Mouse (Mus musculus) erythroblast, adult 5-6 weeks (primary cell): ENCODE data around the gene Slc43a3. TPM values are rescaled to one million over a fixed set of nuclear protein-coding genes. Genes with fewer than 3 reads are reported as not detected.

Source experiments
- ATAC-seq: replicated peaks from 2 replicates; pipeline ENCODE4 v1.8.0; 2016; ENCODE audit warnings: moderate number of reproducible peaks, mild to moderate bottlenecking, moderate TSS enrichment, inconsistent platforms; ENCODE audit not compliant: poor library complexity, low FRiP score, severe bottlenecking
- total RNA-seq, 2 experiments: library from RNA; stranded (forward) in 1 of 2; stranded (reverse) in 1 of 2; fragments of 150-400 nt in 1 of 2; fragments of 200-764, 138-1000 nt in 1 of 2; gene quantifications; 2 replicates each; pipeline versions ENCODE4 v1.2.3 to v1.2.4; 2015 to 2017; ENCODE audit warnings: low replicate concordance in 2 of 2

Gene Slc43a3
- total RNA-seq, 2 experiments from 2014 or later = 227 to 247 TPM

GRCm38 (mm10) chr2:84964111-84964801 lies 27.9 kb downstream of the Slc43a3 start:
- ATAC-seq = no peak

GRCm38 (mm10) chr2:84967318-84967991 lies 31.1 kb downstream of the Slc43a3 start:
- no peak for ATAC-seq

GRCm38 (mm10) chr2:84975580-84975979 lies 39.2 kb downstream of the Slc43a3 start:
- no peak for ATAC-seq

DNA sequence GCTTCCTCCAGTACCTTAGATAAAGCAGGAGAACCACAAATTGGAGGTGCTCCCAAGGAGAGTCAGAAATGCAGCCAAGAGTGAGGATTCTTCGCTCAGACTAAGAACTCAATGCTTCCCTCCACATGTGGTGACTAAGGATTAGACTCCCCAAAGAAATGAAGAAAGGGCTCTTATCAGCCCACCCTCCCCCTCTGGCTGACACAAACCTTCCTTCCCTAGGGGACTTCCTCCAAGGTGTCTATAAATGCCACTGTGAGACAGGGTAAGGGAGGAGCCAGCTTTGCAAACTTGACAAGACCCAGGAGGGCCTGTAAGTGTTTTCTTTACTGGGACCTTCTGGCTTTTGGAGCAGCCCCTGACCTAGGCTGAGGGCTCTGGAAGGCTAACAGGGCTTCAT lies 43.8 kb downstream of the Slc43a3 start, which contains the start of gene Prg2:
Prg2 (plus strand) TSS at position 274 of the 400 bp plus-strand sequence.
- ATAC-seq = no peak

DNA sequence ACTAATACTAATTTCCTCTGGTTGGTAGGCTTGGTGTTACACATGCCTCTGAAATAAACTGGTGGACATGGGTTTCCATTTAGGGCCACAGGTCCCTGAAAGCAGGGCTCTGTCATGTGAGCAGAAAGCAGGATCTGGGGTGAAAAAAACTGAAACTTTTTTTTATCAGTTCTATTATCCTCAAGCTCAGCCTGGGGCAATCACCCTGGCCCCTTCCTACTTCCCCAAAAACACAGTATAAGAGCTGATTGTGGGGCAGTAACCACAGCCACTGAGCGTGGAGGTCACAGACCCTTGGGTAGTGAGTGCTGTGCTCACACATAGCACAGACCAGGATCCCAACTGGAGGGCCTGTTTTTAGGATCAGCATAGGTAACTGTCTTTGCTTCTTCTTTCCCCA lies 51.6 kb downstream of the Slc43a3 start, which contains the start of gene Prg3:
Prg3 (plus strand) TSS at position 286 of the 400 bp plus-strand sequence.
- ATAC-seq = no peak

GRCm38 (mm10) chr2:84996376-84996775 lies 60.0 kb downstream of the Slc43a3 start:
- no peak for ATAC-seq

- ATAC-seq = no peak
These were observed 63.3 kb downstream of the Slc43a3 start for GRCm38 (mm10) chr2:84999486-85000181.

DNA sequence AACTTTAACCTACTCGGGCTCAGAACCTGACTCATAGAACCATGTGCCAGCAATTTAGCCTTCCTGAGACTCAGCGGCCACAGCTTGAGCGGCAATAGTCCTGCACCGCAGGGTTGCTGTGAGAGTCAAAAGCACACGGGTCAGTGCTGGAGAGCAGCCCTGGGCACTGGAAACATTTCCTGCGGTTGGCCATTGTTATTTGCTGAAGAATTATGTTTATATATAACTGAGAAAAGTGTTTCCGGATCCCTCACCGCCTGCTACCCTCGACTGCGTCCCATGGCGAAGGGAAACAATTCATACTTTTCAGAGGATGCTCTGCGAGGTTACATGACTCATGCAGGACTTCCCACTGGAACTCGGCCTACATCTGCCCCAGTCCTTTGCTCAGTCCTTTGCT lies 65.1 kb downstream of the Slc43a3 start:
- ATAC-seq = no peak

- no peak for ATAC-seq
These were observed 66.2 kb downstream of the Slc43a3 start for GRCm38 (mm10) chr2:85002575-85002974.

GRCm38 (mm10) chr2:85004341-85004740 lies 68.0 kb downstream of the Slc43a3 start:
- ATAC-seq = no peak

DNA sequence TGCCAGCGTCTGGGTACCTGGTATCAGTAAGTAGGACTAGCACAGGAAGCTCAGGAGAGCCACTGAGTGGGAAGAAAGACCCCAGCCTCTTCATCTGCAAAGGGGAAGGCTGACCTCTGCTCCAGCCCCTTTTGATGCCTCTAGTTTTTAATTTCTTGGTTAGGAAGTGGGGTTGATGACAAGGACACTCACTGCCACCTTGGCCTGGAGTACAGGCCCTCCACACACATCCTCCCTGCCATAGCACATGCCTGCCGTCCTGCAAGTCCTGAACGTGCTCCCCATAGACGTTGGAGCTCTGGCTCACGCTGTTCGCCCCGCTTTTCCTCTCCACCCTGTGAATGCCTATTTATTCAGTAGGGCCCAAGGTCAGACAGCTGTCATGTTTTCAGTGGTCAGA lies 70.2 kb downstream of the Slc43a3 start:
- no peak for ATAC-seq

DNA sequence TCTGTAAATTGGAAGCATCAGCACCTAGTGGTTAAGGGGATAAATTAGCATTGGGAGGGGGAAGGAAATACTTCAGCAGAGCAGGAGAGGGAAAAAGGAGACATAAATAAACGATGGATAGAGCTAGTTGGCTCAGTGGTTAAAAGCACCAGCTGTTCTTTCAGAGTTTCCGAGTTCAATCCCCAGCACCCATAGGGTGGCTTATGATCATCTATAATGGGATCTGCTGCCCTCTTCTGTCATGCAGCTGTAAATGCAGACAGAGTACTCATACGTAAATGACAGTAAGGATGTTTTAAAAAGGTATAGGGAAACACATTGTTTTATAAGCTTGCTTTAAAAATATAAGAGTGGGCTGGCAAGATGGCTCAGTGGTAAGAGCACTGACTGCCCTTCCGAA lies 71.3 kb downstream of the Slc43a3 start:
- peak; percentile 49; the same call in 1 of the 2 replicates for ATAC-seq

Other genes with a start within 250 kb of the Slc43a3 start
- gene Zdhhc5, start 221.4 kb upstream of the Slc43a3 start, total RNA-seq (2015; ENCODE audit: low replicate concordance) = 28.4 and 29.2 TPM in 2 replicates
- gene Zdhhc5, start 221.4 kb upstream of the Slc43a3 start, total RNA-seq (2017; ENCODE audit: low replicate concordance) = 39.8 and 41.3 TPM in 2 replicates
- 53.6 and 64.6 TPM in 2 replicates for gene Clp1, start 209.2 kb upstream of the Slc43a3 start, total RNA-seq (2015; ENCODE audit: low replicate concordance)
- 46.7 and 70.3 TPM in 2 replicates for gene Clp1, start 209.2 kb upstream of the Slc43a3 start, total RNA-seq (2017; ENCODE audit: low replicate concordance)
- gene Ypel4, start 202.5 kb upstream of the Slc43a3 start, total RNA-seq (2015; ENCODE audit: low replicate concordance) = 1,364 and 1,503 TPM in 2 replicates
- 1,636 and 1,967 TPM in 2 replicates for gene Ypel4, start 202.5 kb upstream of the Slc43a3 start, total RNA-seq (2017; ENCODE audit: low replicate concordance)
- gene Gm19426, start 192.9 kb upstream of the Slc43a3 start, total RNA-seq (2015; ENCODE audit: low replicate concordance) = not detected in 2 replicates
- not detected in 2 replicates for gene Gm19426, start 192.9 kb upstream of the Slc43a3 start, total RNA-seq (2017; ENCODE audit: low replicate concordance)
- gene Serping1, start 161.1 kb upstream of the Slc43a3 start, total RNA-seq (2015; ENCODE audit: low replicate concordance) = 4.2 and 7.3 TPM in 2 replicates
- gene Serping1, start 161.1 kb upstream of the Slc43a3 start, total RNA-seq (2017; ENCODE audit: low replicate concordance) = 2.1 and 3.1 TPM in 2 replicates
- gene Ube2l6, start 137.8 kb upstream of the Slc43a3 start, total RNA-seq (2015; ENCODE audit: low replicate concordance) = 974 and 1,000 TPM in 2 replicates
- gene Ube2l6, start 137.8 kb upstream of the Slc43a3 start, total RNA-seq (2017; ENCODE audit: low replicate concordance) = 826 and 843 TPM in 2 replicates
- not detected in 2 replicates for gene Smtnl1, start 113.9 kb upstream of the Slc43a3 start, total RNA-seq (2015; ENCODE audit: low replicate concordance)
- gene Smtnl1, start 113.9 kb upstream of the Slc43a3 start, total RNA-seq (2017; ENCODE audit: low replicate concordance) = 2.0 TPM in 1 of 2 replicates, not detected in the other
- 28.6 and 43.9 TPM in 2 replicates for gene Timm10, start 109.6 kb upstream of the Slc43a3 start, total RNA-seq (2015; ENCODE audit: low replicate concordance)
- gene Timm10, start 109.6 kb upstream of the Slc43a3 start, total RNA-seq (2017; ENCODE audit: low replicate concordance) = 5.2 and 22.2 TPM in 2 replicates
- 756 and 864 TPM in 2 replicates for gene Slc43a1, start 97.7 kb upstream of the Slc43a3 start, total RNA-seq (2015; ENCODE audit: low replicate concordance)
- gene Slc43a1, start 97.7 kb upstream of the Slc43a3 start, total RNA-seq (2017; ENCODE audit: low replicate concordance) = 516 and 701 TPM in 2 replicates
- not detected in 2 replicates for gene Rtn4rl2, start 49.9 kb upstream of the Slc43a3 start, total RNA-seq (2015; ENCODE audit: low replicate concordance)
- not detected in 2 replicates for gene Rtn4rl2, start 49.9 kb upstream of the Slc43a3 start, total RNA-seq (2017; ENCODE audit: low replicate concordance)
- 140 and 215 TPM in 2 replicates for gene Prg2, start 43.9 kb downstream of the Slc43a3 start, total RNA-seq (2015; ENCODE audit: low replicate concordance)
- gene Prg2, start 43.9 kb downstream of the Slc43a3 start, total RNA-seq (2017; ENCODE audit: low replicate concordance) = 429 and 503 TPM in 2 replicates
- 21.7 and 30.7 TPM in 2 replicates for gene Prg3, start 51.6 kb downstream of the Slc43a3 start, total RNA-seq (2015; ENCODE audit: low replicate concordance)
- gene Prg3, start 51.6 kb downstream of the Slc43a3 start, total RNA-seq (2017; ENCODE audit: low replicate concordance) = 20.4 and 21.9 TPM in 2 replicates
- 54.8 and 61.9 TPM in 2 replicates for gene Ssrp1, start 100.7 kb downstream of the Slc43a3 start, total RNA-seq (2015; ENCODE audit: low replicate concordance)
- gene Ssrp1, start 100.7 kb downstream of the Slc43a3 start, total RNA-seq (2017; ENCODE audit: low replicate concordance) = 111 and 113 TPM in 2 replicates
- not detected in 2 replicates for gene P2rx3, start 100.9 kb downstream of the Slc43a3 start, total RNA-seq (2015; ENCODE audit: low replicate concordance)
- gene P2rx3, start 100.9 kb downstream of the Slc43a3 start, total RNA-seq (2017; ENCODE audit: low replicate concordance) = not detected in 2 replicates
- not detected in 2 replicates for gene Tnks1bp1, start 111.4 kb downstream of the Slc43a3 start, total RNA-seq (2015; ENCODE audit: low replicate concordance)
- gene Tnks1bp1, start 111.4 kb downstream of the Slc43a3 start, total RNA-seq (2017; ENCODE audit: low replicate concordance) = 1.2 and 1.5 TPM in 2 replicates
- gene Aplnr, start 199.6 kb downstream of the Slc43a3 start, total RNA-seq (2015; ENCODE audit: low replicate concordance) = 0.63 TPM in 1 of 2 replicates, not detected in the other
- gene Aplnr, start 199.6 kb downstream of the Slc43a3 start, total RNA-seq (2017; ENCODE audit: low replicate concordance) = 0.34 and 0.70 TPM in 2 replicates